Mouse (Mus musculus): ENCODE measurements around the gene Hsd17b6. TPM values are rescaled to one million over a fixed set of nuclear protein-coding genes. Genes with fewer than 3 reads are reported as not detected.

Hsd17b6 gene
- total and polyA plus RNA-seq, 2 experiments from 2014 or later: not detected

DNA sequence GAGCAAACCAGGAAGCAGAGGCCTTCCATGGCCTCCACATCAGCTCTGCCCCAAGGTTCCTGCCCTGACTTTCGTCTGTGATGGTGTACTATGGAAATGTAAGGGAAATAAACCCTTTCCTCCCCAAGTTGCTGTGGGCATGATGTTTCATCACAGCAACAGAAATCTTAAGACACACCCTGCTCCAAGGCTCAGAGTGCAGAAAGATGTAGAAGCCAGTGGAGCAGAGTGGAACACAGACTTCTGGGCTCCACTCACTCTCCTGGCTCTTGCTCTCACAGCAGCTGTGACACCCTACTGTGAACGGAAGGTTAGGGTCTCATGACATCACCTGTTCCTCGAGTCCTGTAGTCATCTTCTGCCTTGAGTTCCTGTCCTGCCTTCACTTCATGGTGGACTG, 43.4 kb downstream of the Hsd17b6 start:
- Histone ChIP-seq H3K27me3 (ENCODE audit: insufficient read depth, low read length) (no peaks in the 10 kb centered on the region), H3K4me2 (ENCODE audit: low read depth) (no peak overlapping the region), H3K27ac (ENCODE audit: low read depth, low read length) (no peak overlapping the region), H3K9ac (no peak overlapping the region), H3K9me3 (ENCODE audit: low read length) (no peaks in the 10 kb centered on the region), H3K4me3 (ENCODE audit: low read depth, low read length) (no peak overlapping the region), H3K4me1 (ENCODE audit: insufficient read depth) (no peaks in the 10 kb centered on the region), H3K36me3 (ENCODE audit: insufficient read depth) (no peaks in the 10 kb centered on the region)
- ATAC-seq: no peak
- no peak for DNase-seq
- no peak for TF ChIP-seq CTCF (IDR thresholded peaks at IDR 0.05; ENCODE audit: low read depth)
- WGBS: 76% methylated on average over 3 of the region's 3 CpGs

DNA sequence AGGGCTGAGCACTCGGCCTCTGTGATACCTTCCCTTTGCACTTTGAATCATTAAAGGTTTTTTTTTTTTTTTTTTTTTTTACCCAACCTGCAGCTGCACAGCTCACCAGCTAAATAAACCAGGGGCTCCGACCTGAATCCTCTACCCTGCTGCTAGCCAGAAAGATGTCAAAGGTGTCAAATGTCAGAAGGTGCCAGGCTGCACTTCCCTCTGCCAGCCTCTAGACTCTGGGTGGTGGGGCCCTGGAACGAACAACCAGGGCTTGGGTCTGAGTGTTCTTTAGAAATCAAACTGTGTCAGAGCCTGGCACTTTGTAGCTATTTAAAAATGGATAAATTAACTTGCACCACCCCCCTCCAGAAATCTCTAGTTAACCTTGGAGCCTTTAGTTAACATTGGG, 45.0 kb downstream of the Hsd17b6 start:
- H3K9ac ChIP-seq: no peak overlapping the region
- H3K4me3 ChIP-seq (ENCODE audit: low read depth, low read length): no peak overlapping the region
- no peak overlapping the region for H3K27ac ChIP-seq (ENCODE audit: low read depth, low read length)
- H3K36me3 ChIP-seq (ENCODE audit: insufficient read depth): no peaks in the 10 kb centered on the region
- no peaks in the 10 kb centered on the region for H3K27me3 ChIP-seq (ENCODE audit: insufficient read depth, low read length)
- 77% methylated on average over 3 of the region's 3 CpGs for WGBS
- no peaks in the 10 kb centered on the region for H3K9me3 ChIP-seq (ENCODE audit: low read length)
- DNase-seq (no peak), ATAC-seq (no peak)
- H3K4me2 ChIP-seq (ENCODE audit: low read depth): no peak overlapping the region
- no peaks in the 10 kb centered on the region for H3K4me1 ChIP-seq (ENCODE audit: insufficient read depth)
- TF ChIP-seq CTCF (IDR thresholded peaks at IDR 0.05; ENCODE audit: low read depth): no peak

DNA sequence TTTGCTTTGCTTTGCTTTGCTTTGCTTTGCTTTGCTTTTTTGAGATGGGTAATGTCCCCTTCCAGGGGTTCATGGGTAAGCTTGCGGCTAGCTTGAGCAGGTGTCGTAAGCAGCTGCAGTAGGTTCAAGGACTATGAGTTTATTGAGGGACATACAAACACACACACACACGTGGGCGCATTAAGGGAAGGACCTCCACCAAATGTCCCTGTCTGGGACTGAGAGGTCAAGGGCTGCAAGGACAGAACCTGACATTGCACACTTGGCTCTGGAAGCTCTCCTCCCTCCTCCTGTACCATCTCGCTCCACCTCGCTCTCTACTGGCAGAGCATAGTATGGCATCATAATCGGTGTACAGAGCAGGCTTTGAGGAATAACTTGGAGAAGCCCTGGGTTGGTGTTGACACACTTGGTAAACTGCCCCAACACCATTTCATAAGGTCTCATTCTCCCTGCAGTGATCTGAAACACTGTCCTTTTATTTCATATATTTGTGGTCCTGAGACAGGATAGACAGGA, 48.2 kb downstream of the Hsd17b6 start:
- Histone ChIP-seq H3K4me1 (ENCODE audit: insufficient read depth) (no peaks in the 10 kb centered on the region), H3K9ac (no peak overlapping the region), H3K9me3 (ENCODE audit: low read length) (no peaks in the 10 kb centered on the region), H3K4me3 (ENCODE audit: low read depth, low read length) (no peak overlapping the region), H3K4me2 (ENCODE audit: low read depth) (no peak overlapping the region), H3K27me3 (ENCODE audit: insufficient read depth, low read length) (no peaks in the 10 kb centered on the region), H3K27ac (ENCODE audit: low read depth, low read length) (no peak overlapping the region), H3K36me3 (ENCODE audit: insufficient read depth) (no peaks in the 10 kb centered on the region)
- TF ChIP-seq CTCF (IDR thresholded peaks at IDR 0.05; ENCODE audit: low read depth): no peak
- ATAC-seq (no peak), DNase-seq (no peak)
- WGBS: 92% methylated on average over 7 of the region's 7 CpGs

DNA sequence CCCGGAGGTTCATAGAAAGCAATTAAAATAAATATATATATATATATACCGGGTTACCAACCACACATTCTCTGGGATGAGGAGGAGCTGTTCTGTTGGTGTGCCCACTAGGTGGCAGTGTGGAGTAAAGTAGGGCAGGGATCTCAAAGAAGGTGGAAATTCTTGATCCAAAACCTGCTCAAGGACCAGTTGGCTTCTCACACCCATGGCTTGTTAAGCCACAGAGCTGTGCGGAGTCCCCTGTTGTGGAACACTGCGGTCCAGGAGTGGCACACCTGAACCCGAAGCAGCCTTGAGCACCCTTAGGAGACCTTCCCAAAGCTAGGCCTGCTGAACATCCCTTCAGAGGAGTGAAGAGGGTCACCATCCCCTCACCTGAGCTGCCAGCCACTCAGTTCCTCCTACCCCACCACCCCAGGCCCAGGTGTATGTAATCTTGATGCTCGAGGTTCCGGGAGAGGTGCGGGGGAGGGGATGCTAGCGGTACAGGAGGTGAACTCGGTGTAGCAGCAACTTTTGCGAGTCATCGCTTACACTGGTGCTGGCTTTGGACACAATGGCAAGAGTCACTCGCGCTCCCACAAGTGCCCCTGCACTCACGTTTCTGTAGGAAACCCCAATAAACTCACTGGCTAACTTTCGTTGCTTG, 51.1 kb downstream of the Hsd17b6 start:
- no peak overlapping the region for H3K9ac ChIP-seq
- no peak overlapping the region for H3K4me3 ChIP-seq (ENCODE audit: low read depth, low read length)
- no peaks in the 10 kb centered on the region for H3K4me1 ChIP-seq (ENCODE audit: insufficient read depth)
- DNase-seq (peak; percentile 69), ATAC-seq (no peak)
- TF ChIP-seq CTCF (IDR thresholded peaks at IDR 0.05; ENCODE audit: low read depth): peak; percentile 71
- H3K4me2 ChIP-seq (ENCODE audit: low read depth): no peak overlapping the region
- no peaks in the 10 kb centered on the region for H3K36me3 ChIP-seq (ENCODE audit: insufficient read depth)
- WGBS: 60% methylated on average over 16 of the region's 16 CpGs
- no peak overlapping the region for H3K27ac ChIP-seq (ENCODE audit: low read depth, low read length)
- no peaks in the 10 kb centered on the region for H3K27me3 ChIP-seq (ENCODE audit: insufficient read depth, low read length)
- H3K9me3 ChIP-seq (ENCODE audit: low read length): no peaks in the 10 kb centered on the region

DNA sequence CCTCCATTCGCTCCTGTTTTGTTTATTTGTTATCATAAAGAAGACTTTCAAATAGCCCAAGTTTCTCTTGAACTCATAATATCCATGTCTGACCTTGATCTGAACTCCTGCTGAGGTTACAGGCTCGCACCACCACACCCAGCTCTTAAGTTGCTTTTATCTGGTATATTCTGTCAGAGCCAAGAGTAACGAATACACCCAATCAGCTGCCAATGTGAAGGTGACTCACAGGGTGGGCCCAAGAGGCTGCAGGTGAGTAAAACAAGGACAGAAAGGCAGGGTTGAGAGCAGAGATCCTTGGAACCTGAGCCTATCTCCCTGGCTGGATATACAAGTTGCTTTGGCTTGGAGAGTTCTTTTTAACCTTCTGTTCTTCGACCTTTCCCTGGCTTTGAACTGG, 52.4 kb downstream of the Hsd17b6 start:
- Histone ChIP-seq H3K4me1 (ENCODE audit: insufficient read depth) (no peaks in the 10 kb centered on the region), H3K9me3 (ENCODE audit: low read length) (no peaks in the 10 kb centered on the region), H3K4me3 (ENCODE audit: low read depth, low read length) (no peak overlapping the region), H3K36me3 (ENCODE audit: insufficient read depth) (no peaks in the 10 kb centered on the region), H3K9ac (no peak overlapping the region), H3K27ac (ENCODE audit: low read depth, low read length) (no peak overlapping the region), H3K27me3 (ENCODE audit: insufficient read depth, low read length) (no peaks in the 10 kb centered on the region), H3K4me2 (ENCODE audit: low read depth) (no peak overlapping the region)
- WGBS: 74% methylated on average over 4 of the region's 4 CpGs
- TF ChIP-seq CTCF (IDR thresholded peaks at IDR 0.05; ENCODE audit: low read depth): no peak
- no peak for DNase-seq
- no peak for ATAC-seq

DNA sequence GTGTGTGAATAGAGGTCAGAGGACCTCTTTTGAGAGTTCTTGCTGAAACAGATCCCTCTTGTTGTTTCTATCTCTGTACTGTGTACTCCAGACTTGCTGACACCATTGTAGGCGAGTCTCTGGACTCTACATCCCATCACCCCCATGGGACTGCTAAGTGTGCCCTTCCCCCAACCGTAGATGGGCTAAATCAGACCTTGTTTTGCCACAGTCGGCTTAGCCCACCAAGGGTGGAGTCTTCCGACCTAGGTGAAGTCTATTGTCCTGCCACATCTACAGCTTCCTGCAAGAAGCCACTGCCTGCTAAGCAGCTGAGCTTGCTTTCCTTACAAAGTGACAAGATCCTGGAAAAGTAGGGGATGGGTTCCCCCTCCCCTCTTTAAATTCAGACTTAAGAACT, 55.6 kb downstream of the Hsd17b6 start:
- Histone ChIP-seq H3K36me3 (ENCODE audit: insufficient read depth) (no peaks in the 10 kb centered on the region), H3K9me3 (ENCODE audit: low read length) (no peaks in the 10 kb centered on the region), H3K27me3 (ENCODE audit: insufficient read depth, low read length) (no peaks in the 10 kb centered on the region), H3K4me2 (ENCODE audit: low read depth) (no peak overlapping the region), H3K4me3 (ENCODE audit: low read depth, low read length) (no peak overlapping the region), H3K27ac (ENCODE audit: low read depth, low read length) (no peak overlapping the region), H3K4me1 (ENCODE audit: insufficient read depth) (no peaks in the 10 kb centered on the region), H3K9ac (no peak overlapping the region)
- ATAC-seq: no peak
- no peak for TF ChIP-seq CTCF (IDR thresholded peaks at IDR 0.05; ENCODE audit: low read depth)
- DNase-seq: no peak
- 83% methylated on average over 4 of the region's 4 CpGs for WGBS

DNA sequence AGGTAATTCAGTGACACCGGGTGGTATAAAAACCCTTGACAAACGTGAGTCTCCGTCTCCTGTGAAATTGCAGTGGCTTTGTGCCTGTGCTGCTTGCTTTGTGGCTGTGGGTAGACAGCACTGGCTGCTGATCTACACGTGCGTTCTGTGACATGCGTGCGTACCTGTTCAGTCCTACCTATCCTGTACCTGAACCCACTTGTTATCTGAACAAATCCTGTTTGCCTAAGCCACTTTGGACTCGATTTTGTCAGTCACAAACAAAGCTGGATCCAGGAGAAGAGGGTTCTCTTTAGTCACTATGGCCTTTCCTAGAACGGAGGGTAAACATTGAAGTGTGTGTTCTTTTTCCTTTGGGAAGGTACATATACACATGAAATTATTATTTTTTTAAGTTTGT, 56.0 kb downstream of the Hsd17b6 start:
- DNase-seq (no peak), ATAC-seq (no peak)
- no peak overlapping the region for H3K27ac ChIP-seq (ENCODE audit: low read depth, low read length)
- no peaks in the 10 kb centered on the region for H3K4me1 ChIP-seq (ENCODE audit: insufficient read depth)
- H3K4me2 ChIP-seq (ENCODE audit: low read depth): no peak overlapping the region
- no peaks in the 10 kb centered on the region for H3K36me3 ChIP-seq (ENCODE audit: insufficient read depth)
- 86% methylated on average over 9 of the region's 9 CpGs for WGBS
- H3K9ac ChIP-seq: no peak overlapping the region
- no peaks in the 10 kb centered on the region for H3K27me3 ChIP-seq (ENCODE audit: insufficient read depth, low read length)
- H3K9me3 ChIP-seq (ENCODE audit: low read length): no peaks in the 10 kb centered on the region
- TF ChIP-seq CTCF (IDR thresholded peaks at IDR 0.05; ENCODE audit: low read depth): no peak
- H3K4me3 ChIP-seq (ENCODE audit: low read depth, low read length): no peak overlapping the region
